Mouse (Mus musculus) urinary bladder, postnatal 10 days (tissue): Measurements from ENCODE around the gene Neurl4.
A peak's percentile ranks its signal among the peaks of the same experiment; 100 is the strongest.
"Not testable (repeated sequence)": the region's sequence is repeated elsewhere in the genome, so short reads cannot be mapped to it uniquely, and the experiment has no call there.

Experiments used
- DNase-seq: peaks from one replicate; pipeline ENCODE4 v3.0.0; 2022; ENCODE audit warnings: low spot score

Gene Neurl4

DNA sequence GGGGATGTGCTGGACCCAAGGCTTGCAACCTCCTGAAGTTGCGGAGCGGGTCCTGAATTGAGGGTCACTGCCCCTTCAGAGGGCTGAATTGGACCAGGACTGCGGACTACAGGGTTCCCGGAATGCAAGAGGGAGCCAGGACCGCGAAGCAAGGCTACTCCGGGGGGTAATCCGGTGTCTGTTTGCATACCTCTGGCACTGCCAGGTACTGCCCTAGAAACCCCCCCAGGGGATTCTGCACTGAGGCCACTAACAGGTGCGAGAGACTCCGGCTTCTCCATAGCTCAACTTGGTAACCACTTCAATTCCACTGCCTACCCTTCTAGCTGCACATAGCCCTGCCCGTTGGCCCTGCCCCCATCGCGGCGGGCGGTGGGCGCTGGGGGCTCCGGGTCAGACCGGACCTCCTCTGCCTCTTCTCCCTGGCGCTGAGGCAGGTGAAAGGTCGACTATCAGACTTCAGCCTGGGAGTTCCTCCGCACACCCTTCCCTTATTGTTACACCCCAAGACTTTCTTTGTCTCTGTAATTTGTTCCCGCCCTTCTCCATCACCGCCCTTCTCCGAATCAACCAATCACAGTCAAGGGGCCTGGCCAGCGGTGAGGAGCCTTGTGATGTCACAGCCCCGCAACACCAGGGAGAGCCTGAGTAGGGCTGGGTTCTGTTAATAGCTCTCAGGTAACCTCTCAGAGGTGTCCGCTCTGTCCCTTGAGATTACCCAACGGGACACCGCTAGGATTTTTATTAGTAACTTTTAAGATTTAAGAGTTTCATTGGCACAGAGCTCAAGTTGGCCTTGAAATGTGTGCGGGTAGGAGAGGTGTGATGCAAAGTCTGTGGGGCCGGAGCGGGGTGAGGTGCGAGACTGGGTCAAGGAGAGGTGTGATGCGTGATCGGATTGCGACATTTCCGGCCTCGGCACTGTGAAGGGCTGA, at the start of gene Neurl4, which contains the start of gene 2810408A11Rik:
Gene Neurl4 (plus strand): TSS at position 602 of the 935 bp plus-strand sequence.
Gene 2810408A11Rik (minus strand): TSS at position 517 of the 935 bp plus-strand sequence.
- no peak for DNase-seq

DNA sequence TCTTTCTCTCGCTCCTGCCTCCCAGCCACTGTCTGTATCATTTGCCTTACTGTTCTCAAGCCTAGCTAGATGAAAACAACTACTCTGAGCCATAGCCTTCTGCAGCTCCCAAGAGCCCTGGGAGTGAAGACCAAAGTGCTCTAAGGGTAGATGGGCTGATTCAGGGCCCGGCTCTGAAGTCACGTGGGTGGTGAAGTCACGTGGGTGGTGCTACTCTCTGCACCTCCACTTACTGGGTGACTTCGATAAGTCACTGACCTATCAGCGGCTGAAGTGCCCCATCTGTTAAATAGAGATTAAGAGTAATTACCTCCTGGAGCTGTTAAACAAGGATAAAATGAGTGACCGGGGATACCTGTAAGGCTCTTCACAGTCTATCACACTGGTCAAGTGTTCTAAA, 46.9 kb upstream of the Neurl4 start:
- no peak for DNase-seq

DNA sequence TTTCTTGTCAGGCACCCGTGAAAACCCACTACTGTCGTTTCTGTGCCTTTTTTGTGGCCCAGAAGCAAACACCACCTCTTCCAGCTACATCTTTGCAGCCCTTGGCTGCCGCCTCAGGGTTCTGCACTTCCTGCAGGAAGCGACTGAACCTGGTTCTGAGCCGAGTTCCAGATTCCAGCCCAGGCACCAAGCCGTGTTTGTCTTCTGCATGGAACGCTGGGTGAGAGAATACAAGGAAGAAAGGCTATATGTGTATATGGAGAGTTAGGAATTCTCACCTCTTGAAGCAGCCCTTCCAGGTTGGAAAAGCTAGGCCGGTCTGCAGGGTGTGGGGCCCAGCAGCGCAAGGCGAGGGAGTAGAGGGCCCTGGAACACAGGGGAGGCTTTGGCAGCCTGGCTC, 46.2 kb upstream of the Neurl4 start:
- DNase-seq: no peak

DNA sequence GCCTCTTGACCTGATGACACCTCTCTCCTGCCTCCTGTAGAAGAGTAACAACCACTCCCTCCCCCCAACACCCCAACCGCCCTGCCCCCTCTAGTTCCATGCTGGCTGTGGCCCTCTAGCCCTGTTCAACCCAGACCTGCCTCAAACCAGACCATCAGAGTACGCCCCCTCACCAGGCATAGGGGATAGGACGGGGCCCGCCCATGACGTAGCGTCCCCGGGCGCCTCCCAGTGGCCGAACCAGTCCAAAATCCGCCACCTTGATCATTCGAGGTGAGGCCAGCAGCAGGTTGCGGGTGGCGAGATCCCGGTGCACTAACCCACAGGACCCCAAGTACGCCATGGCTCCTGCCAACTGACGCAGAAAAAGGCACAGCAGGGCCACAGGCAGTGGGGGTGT, 45.5 kb upstream of the Neurl4 start:
- no peak for DNase-seq

DNA sequence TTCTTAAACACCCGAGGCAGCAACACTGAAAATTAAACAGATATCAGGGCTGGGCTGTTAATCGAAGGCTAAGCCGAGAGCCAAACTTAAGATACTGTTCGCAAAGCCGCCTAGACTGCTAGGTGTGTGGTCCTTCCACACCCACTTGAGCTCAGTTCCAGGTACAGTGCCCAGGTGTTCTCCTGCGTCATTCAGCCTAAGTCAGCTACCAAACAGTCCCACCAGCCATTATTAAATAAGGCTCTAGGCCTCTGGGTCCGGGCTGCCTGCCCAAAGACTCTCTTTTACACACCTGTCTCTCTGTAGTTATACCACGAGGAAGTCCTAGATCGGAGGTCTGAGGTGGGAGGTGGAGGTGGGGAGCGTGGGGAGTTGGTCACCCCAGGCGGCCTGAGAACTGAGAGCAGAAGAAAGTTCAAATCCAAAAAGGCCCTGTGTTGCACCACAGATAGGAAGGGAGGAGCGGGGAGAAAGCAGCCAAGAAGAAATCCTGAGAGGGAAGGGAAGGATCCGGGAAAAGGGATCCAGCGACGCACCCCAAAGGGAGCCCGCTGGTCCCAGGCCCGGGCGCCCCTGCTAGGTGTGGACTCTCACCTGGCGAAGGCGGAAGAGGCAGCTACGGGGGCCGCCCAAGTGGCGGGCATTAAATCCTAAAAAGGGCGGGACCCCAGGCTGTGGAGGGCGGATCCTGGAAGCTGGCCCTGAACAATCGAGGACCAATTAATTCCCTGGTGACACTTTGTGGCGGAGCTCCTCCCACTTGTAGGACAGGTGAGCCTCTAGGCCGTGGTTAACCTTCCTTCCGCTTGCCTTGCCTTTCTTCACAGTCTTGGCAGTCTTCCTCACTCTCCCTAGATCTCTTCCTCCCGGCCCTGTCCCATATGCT, 42.5 kb upstream of the Neurl4 start, which contains the start of gene Tnk1:
Gene Tnk1 (minus strand): TSS at position 618 of the 886 bp plus-strand sequence.
- no peak for DNase-seq

DNA sequence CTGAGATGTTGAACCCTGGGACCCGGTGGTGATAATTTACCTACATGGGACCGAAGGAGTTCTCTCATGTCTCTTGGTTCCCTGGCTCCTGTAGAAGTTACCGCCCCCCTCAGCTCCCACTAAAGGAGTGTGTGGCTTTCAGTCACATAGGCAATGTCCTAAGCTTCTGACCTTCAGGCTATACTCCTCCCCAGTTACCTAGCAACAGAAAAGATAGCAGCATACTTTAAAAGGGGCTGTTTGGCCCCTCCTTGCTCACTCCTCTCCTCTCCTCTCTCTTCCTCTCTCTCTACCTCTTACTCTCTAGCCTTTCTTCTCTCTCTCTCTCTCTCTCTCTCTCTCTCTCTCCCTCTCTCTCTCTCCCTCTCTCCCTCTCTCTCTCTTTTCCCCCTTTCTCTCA, 37.1 kb upstream of the Neurl4 start:
- not testable (repeated sequence) for DNase-seq

DNA sequence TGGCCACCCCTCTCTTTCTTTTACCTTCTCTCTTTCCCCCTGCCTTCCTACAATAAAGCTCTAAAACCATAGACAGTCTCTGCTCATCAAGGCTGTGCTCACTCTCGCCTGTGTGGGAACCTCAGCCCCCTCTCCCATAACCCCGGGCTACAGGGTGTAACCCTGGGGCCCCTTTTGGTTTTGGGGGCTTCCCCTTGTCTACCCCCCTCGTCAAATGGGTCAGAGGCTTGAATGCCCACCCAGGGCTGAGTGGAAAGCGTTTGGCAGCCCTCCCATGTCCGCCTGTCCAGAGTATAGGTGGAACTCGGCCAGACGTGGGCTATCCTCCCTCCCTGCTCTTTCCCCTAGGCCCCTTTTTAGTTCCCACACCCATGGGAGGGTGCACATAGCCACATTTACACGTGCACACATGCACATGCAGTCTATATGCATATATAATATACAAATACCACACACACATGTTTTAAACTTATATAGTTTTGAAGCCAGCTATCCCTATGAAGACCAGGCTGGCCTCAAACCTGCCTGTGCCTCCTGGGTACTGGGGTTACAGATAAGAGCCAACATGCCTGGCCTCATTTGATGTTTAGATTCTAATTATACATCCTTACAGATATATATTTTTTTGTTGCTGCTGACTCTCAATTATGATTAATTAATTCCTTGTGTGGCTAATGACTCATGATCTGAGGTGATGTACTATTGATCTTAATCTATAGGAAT, 36.6 kb upstream of the Neurl4 start:
- no peak for DNase-seq

DNA sequence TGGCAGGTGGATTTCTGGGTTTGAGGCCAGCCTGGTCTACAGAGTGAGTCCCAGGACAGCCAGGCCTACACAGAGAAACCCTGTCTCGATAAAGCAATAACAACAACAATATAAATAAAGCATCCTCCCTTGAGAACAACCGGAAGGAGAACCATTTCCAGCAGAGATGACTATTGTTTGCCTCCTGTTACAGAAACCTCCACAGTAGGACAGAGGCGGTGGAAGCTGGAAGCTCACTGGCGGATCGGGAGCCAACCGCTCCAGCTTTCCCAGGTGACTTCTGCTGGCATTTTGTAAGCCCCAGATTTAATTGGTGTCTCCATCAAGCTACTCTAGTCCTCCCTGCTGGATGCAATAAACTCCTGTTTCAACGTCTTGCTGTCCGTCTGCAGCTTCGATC, 35.3 kb upstream of the Neurl4 start:
- no peak for DNase-seq

DNA sequence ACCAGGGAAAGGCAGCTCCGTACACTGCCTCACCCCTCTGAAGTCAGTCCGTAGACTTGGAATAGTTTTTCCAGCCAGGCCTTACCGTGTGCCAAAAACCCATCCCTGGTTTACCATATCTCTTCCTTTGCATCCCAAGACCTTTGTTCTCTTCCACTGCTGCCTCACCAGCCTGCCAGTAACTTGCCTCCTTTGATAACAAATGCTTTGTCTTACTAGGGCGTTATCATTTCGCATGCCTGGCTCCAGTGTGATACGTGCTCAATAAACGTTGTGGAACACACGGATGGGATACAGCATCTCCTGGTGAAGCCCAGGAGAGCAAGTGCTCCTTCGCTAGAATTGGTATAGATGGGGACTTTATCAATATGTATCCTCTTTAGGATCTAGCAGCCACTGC, 33.5 kb upstream of the Neurl4 start:
- DNase-seq: no peak

DNA sequence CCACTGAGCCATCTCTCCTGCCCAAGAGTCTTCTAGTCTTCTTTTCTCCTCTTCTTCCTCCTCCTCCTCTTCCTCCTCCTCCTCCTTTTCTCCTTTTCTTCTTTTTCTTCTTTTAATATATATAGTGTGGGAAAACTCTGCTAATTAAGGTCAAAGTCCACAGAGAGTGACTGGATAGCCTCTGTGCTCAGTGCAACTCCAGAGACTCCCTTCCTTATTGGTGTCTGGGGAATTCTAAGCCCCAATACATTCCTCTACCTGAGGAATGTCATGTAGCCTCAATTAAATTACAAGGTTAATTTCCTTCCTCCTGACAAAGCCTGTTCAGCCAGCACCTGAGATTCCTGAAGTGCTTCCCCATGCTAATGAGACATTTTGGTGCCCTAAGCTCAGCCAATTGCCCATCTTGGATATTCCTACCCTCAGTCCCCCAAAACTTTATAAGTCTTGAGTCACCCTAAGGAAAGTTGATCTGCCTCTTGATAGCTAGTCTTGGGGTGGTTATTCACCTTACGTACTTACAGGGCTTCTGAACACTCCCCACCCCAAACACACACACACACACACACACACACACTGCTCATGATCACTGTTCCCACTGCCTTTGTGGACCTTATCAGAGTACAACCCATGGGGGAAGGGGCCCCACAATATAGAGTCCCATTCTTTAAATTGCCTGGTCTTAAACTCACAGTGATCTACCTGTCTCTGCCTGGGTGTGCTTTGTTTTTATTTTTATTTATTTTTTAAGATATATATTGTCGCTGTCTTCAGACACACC, 30.4 kb upstream of the Neurl4 start:
- DNase-seq: no peak

DNA sequence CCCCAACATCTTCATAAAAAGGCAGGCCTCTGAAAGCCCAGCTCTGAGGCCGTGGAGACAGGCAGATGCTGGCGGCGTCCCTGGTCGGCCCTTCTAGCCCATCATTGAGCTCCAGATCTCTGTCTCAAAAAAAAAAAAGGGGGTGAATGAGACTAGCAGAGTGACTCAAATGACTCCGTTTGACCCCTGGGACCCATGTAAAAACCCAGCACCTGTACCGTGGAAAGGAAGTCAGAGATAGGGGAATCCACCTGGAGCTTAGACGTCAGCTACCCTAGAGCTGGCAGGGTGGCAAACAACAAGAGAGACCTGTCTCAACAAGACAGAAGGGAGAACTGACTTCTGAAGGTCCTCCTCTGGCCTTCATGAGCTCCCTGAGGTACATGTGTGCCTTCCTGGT, 29.1 kb upstream of the Neurl4 start:
- no peak for DNase-seq

DNA sequence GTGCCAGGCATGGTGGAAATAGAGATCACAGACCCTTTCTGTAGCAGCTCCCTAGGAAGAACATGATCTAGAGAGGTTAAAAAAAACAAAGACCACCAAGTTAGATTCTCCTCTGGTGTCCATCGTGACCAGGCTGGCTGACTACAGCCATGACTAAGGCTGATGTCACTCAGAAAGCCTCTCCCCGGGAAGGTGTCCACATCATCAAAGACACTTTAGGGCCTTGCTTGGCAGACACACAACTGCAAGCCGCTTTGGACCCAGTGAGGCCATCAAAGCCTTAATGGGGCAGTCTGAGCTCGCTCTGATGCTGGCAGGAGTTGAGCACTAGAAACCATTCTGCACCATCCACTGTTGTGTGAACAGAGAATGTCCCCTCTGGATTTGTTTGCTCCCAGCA, 28.4 kb upstream of the Neurl4 start:
- no peak for DNase-seq

DNA sequence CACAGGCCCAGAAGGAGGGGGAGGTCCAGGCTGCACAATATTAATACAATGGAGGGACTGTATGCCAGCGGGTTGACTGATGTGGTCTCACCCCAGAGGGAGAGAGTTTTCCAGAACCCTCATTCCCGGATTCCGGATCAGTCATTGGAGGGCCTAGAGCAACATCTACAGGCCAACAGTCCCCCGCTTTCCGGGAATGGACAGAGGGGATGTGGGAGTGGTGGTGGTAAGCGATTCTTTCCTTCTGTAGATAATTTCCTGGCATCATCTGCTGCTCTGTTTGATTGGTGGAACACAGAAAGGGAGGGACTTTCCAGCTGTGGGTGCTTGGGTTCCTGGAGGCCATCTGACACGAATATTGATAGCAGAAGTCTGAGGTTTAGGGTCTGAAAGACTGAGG, 24.7 kb upstream of the Neurl4 start:
- DNase-seq: no peak

DNA sequence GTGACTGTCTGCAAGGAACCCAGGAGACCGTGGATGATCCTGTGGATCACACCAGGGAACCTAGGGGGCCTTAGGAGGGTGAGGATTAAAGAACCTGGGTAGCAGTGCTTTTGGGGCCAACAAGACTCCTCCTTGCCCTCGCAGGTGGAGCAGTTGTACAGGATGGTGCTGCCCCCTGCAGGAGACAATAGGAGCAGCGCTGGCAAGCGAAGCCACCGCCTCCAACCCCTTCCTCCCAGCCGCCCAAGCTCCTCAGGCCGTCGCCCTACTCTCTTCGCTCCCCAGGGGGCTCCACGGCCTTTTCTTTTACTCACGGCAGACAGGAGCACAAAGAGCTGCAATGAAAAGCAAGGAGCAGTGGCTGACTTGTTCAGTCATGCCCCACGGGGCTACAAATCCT, 24.0 kb upstream of the Neurl4 start:
- DNase-seq: peak; percentile 55

DNA sequence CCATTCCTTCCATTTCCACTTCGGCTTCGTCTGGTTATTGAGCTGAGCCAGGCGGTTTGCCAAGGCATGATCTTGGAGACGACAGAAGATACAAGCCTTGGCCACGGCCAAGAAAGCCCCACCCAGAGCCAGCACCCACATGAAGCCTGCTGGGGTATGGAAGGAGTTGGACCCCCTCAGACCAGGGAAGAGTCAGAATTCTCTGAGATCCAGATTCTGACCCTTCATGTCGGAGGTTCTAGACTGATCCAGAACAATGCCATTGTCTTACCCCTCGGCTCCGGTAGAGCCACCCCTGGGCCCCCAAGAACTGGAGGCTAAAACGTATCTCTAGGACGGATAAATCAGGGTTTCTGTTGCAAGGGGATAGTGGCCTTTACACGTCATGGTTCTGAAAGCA, 23.0 kb upstream of the Neurl4 start, which contains the start of gene Tmem95:
Gene Tmem95 (minus strand): TSS at position 141 of the 400 bp plus-strand sequence.
- DNase-seq: no peak

DNA sequence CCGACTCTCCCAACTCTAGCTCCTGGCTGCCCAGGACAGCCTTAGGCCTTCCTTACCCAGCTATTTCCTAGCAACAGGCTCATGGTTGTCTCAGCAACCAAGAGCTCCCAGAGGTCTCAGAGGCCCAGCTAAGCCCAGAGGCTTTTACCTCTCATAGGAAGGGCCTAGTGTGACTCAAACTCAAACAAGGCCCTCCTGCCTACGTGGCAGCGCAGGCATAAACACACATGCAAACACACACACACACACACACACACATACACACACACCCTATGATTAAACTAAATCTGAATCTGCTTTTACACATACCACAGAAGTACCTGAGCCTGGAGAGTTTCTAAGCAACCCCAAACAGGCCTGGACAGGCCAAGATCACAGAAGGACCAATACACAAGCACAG, 22.5 kb upstream of the Neurl4 start:
- DNase-seq: no peak

DNA sequence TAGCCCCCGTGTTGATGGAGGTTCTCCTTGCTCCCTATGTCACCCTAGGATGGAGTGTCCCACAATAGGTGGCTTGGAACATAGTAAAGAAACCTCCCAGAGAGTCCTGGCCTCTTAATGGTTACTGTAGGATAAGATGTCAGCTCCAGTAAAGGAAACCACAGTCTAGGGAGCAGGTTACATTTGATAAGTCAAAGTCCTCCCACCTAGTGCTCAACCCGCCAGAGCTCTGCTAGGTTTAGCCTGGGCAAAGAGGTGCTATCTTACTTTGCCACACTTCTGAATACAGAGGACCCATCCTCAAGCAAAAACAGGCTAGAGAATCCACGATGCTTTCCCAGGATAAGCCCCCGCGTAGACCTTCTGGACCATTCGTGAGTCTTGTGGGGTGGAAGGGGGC, 21.9 kb upstream of the Neurl4 start:
- no peak for DNase-seq

DNA sequence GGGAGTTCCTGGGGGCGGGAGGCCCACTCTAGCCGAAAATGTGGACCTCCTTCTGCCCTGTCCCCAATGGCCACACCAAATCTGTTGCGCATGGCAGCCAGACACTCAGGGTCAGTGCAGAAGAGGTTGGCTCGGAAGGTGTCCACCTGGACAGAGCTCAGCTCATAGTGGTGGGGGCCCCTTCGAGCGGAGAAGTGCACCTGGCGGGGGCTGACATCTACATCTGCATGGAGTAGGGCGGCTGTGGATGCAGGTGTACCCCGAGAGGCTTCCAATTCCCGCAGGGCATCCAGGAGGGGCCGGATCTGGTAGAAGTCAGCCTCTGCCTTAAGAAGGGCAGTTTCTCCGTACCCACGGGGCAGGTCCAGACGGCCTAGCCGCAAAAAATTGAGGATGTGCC, 21.2 kb upstream of the Neurl4 start:
- no peak for DNase-seq

DNA sequence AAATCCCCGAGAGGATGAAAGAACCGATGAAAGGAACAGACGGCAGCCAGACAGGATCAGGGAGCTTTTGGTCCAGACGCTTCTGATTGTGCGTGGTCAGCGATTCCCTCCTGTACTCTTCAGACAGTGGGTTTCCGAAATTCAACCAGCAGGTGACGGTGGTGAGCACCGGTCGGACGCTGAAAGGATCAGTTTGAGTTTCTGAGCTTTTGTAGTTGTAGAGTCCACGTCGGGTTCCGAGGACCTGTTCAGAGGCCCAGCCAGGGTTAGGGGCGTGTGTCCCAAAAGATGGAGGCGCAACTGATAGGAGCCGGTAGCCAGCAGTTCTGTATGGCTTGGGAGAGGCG, 20.4 kb upstream of the Neurl4 start:
- DNase-seq: no peak

DNA sequence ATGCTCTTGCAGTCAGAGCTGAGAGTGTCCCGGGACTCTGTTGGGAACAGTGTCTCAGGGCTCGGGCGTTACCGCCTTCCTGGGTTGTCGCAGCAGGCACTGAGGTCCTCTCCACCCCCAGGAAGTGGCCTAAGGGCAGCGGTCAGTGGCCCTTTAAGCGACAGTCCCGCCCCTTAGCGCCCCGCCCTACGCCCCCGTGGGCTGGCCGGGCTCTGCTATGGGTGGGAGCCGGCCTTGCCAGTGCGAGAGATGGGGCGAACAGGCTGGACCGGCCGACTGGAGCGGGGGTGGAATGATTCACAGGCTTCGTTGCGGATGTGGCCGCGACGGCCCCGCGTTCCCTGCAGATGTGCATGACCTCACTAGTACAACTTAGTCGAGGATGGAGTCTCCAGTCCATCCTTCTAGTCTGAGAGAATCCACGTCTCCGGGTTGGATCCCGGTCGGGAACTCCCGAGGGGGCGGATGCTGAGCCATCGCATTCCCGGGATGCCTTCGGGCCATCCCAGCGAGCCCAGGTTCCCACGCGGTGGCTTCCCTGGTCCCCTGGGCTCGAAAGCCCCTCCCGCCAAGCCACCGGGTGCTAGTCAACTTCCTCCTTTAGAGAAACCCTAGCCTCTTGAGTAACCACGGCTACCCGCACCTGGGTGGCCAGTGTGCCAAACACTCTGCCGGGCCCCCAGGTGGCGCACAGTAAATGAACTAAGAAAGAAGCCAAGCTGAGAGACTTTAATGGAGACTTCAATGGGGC, 19.8 kb upstream of the Neurl4 start, which contains the start of gene Kctd11:
Gene Kctd11 (minus strand): TSS at position 554 of the 751 bp plus-strand sequence.
- DNase-seq: peak; percentile 57
